Mouse (Mus musculus): ENCODE measurements around the gene Stmn1. TPM values are rescaled to one million over a fixed set of nuclear protein-coding genes. Genes with fewer than 3 reads are reported as not detected.
A peak's percentile ranks its signal among the peaks of the same experiment; 100 is the strongest.

Stmn1 gene
- polyA plus RNA-seq, 1 experiment from 2014 or later, result 947 TPM

DNA sequence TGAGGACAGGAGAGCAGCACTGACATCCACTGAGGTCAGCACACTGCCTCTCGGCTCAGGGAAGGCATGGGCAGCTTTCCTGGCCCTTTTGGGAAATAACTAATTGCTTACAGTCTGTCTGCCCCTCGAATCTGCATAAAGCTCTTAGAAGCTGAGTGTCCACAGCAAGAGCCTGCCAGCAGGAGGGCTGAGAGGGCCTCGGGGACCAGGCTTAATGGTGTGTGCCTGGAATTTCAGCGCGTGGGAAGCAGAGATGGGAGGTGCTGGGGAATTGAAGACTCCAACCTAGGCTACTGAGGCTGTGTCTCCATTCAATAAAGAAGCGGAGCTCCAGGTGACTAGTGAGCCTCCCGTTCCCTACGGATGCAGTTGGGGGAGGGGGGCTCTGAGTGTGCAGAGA, 6.1 kb downstream of the Stmn1 start:
- no peaks in the 10 kb centered on the region for H3K9me3 ChIP-seq (replicated peaks)
- H3K27me3 ChIP-seq, result no peaks in the 10 kb centered on the region
- 72% methylated on average over 8 of the region's 8 CpGs for WGBS
- peaks cover 48% of the 10 kb centered on the region for H3K36me3 ChIP-seq
- peaks cover 10% of the 10 kb centered on the region for H3K4me1 ChIP-seq (replicated peaks)
- H3K4me3 ChIP-seq, result no peak overlapping the region
- H3K27ac ChIP-seq, result no peak overlapping the region
- ATAC-seq (replicated peaks; ENCODE audit: insufficient number of reproducible peaks, insufficient read depth, low FRiP score, low read depth), result no peak
- no peak overlapping the region for H3K9ac ChIP-seq
- no peak overlapping the region for H3K4me2 ChIP-seq

DNA sequence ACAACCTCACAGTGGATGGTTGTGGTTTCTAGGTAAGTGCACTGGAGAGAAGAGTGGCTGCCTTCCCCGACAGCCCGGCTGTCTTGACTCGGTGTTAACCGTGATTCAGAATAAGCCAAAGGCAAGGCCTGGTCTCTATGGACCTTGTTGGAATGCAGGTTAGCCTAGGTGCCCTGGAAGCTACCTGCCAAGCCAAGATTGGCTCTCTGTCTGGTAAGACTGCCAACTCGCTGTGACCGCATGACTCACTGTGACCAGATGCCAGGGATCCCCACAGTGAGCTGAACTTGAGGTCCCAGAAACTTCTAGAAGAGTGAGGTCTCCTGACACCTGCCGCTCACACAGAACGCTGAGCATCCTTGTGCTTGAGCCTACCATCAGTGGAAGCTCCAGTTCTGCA, 8.8 kb downstream of the Stmn1 start:
- no peak for ATAC-seq (replicated peaks; ENCODE audit: insufficient number of reproducible peaks, insufficient read depth, low FRiP score, low read depth)
- H3K36me3 ChIP-seq, result peaks cover 37% of the 10 kb centered on the region

DNA sequence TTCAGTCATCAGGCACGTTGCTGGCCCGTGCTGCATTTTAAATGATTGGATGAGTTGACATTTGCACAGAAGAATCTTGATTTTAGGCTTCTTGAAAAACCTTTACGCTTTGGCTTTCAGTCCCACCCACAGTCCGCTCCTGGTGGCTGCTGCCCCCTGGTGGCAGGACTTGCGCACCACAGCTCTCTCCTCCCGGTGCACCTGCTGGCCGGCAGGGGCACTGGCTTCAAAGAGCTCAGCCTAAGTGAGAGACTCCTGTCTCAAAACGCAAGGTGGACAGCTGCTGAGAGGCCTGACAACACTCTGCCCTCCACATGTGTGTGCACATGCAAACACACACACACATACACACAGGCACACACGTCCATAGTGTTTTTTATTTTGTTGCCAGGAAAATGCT, 9.9 kb downstream of the Stmn1 start:
- 0 out of 2 replicates have a peak overlapping the region, but pooled peaks have one; percentile 27 for H3K9ac ChIP-seq
- H3K4me1 ChIP-seq (replicated peaks), result peaks cover 2% of the 10 kb centered on the region; the same call in 1 of the 2 replicates
- WGBS, result 3% methylated on average over 9 of the region's 9 CpGs
- no peak overlapping the region for H3K27ac ChIP-seq
- H3K9me3 ChIP-seq (replicated peaks), result no peaks in the 10 kb centered on the region
- H3K4me2 ChIP-seq, result no peak overlapping the region
- peak; percentile 33; the same call in 1 of the 2 replicates for ATAC-seq (replicated peaks; ENCODE audit: insufficient number of reproducible peaks, insufficient read depth, low FRiP score, low read depth)
- 0 out of 2 replicates have a peak, but pooled peaks cover 4% of the 10 kb centered on the region for H3K27me3 ChIP-seq
- H3K36me3 ChIP-seq, result peaks cover 26% of the 10 kb centered on the region
- no peak overlapping the region for H3K4me3 ChIP-seq

More for the DNA sequence above, 8.8 kb downstream of the Stmn1 start:
- no peak overlapping the region for H3K4me2 ChIP-seq
- H3K27me3 ChIP-seq, result no peaks in the 10 kb centered on the region
- H3K9me3 ChIP-seq (replicated peaks), result no peaks in the 10 kb centered on the region
- H3K4me3 ChIP-seq, result no peak overlapping the region
- WGBS, result 87% methylated on average over 8 of the region's 8 CpGs
- no peak overlapping the region for H3K27ac ChIP-seq
- H3K4me1 ChIP-seq (replicated peaks), result peaks cover 2% of the 10 kb centered on the region; the same call in 1 of the 2 replicates
- no peak overlapping the region for H3K9ac ChIP-seq

DNA sequence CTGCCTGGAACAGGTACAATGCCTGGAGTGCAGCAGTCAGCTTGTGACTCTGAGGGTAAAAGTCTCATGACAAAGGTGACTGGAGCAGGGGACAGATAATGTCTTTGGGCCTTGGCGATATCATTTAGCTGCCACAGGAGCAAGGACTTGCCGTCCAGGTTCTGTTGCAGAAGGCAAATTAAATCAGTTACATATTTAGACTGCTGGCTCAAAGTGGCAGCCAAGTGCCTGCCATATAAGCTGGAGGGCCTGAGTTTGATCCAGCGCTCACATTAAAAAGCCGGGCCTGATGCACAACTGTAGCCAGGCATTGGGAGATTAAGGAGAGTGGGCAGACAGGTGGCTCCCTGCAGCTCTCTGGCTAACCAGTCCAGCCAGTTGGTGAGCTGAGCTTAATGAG, 11.7 kb downstream of the Stmn1 start:
- Histone ChIP-seq H3K27ac (no peak overlapping the region), H3K27me3 (peaks cover 8% of the 10 kb centered on the region; the same call in 1 of the 2 replicates), H3K4me3 (no peak overlapping the region), H3K4me2 (no peak overlapping the region), H3K9ac (no peak overlapping the region), H3K4me1 (replicated peaks) (peaks cover 2% of the 10 kb centered on the region; the same call in 1 of the 2 replicates), H3K9me3 (replicated peaks) (no peaks in the 10 kb centered on the region), H3K36me3 (peaks cover 12% of the 10 kb centered on the region)
- WGBS, result 67% methylated on average over 4 of the region's 4 CpGs
- ATAC-seq (replicated peaks; ENCODE audit: insufficient number of reproducible peaks, insufficient read depth, low FRiP score, low read depth), result no peak

DNA sequence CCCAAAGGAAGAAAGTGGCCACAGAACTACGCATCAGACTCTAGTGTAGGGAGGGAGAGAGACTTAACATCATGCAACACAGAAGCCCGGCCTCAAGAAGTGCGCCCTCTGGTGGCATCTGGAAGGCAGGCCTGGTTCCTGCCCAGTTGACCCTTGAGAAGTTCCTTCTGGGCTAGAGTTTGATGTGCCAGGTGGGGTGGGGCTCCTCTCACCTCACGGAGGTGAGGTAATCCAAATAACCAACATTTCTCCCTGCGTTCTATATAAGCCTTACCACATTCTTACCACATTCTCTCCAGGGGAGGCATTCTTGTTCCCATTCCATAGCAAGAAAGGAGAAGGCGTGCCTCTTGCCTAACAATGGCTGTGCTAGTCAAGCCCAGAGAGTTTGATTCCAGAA, 12.7 kb downstream of the Stmn1 start:
- ATAC-seq (replicated peaks; ENCODE audit: insufficient number of reproducible peaks, insufficient read depth, low FRiP score, low read depth), result 0 out of 2 replicates have a peak, but pooled peaks have one; percentile 12
- no peak overlapping the region for H3K4me3 ChIP-seq
- H3K9ac ChIP-seq, result no peak overlapping the region
- no peaks in the 10 kb centered on the region for H3K9me3 ChIP-seq (replicated peaks)
- peaks cover 8% of the 10 kb centered on the region; the same call in 1 of the 2 replicates for H3K27me3 ChIP-seq
- WGBS, result 23% methylated on average over 6 of the region's 6 CpGs
- peaks cover 2% of the 10 kb centered on the region; the same call in 1 of the 2 replicates for H3K4me1 ChIP-seq (replicated peaks)
- H3K4me2 ChIP-seq, result no peak overlapping the region
- H3K27ac ChIP-seq, result no peak overlapping the region
- peaks cover 2% of the 10 kb centered on the region; the same call in 1 of the 2 replicates for H3K36me3 ChIP-seq

DNA sequence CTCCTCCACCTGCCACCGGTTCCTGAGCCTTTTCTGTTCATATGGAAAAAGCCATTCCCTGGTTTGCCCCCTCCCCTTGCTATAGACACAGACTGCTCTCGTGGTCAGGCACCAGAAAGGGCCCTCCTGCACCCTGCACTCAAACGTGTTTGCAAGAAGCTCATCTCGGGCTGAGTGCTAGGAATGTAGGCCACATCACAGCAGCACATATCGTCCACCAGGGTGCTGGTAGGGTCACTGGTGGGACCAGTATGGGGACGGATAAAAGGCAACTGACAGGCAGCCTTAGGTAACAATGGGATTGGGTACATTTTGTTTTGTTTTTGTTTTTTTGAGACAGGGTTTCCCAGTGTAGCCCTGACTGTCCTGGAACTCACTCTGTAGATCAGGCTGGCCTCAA, 13.2 kb downstream of the Stmn1 start:
- Histone ChIP-seq H3K9ac (no peak overlapping the region), H3K4me3 (no peak overlapping the region), H3K27me3 (peaks cover 8% of the 10 kb centered on the region; the same call in 1 of the 2 replicates), H3K9me3 (replicated peaks) (no peaks in the 10 kb centered on the region), H3K27ac (no peak overlapping the region), H3K4me1 (replicated peaks) (peaks cover 2% of the 10 kb centered on the region; the same call in 1 of the 2 replicates), H3K36me3 (no peaks in the 10 kb centered on the region), H3K4me2 (no peak overlapping the region)
- no peak for ATAC-seq (replicated peaks; ENCODE audit: insufficient number of reproducible peaks, insufficient read depth, low FRiP score, low read depth)
- 48% methylated on average over 6 of the region's 6 CpGs for WGBS

DNA sequence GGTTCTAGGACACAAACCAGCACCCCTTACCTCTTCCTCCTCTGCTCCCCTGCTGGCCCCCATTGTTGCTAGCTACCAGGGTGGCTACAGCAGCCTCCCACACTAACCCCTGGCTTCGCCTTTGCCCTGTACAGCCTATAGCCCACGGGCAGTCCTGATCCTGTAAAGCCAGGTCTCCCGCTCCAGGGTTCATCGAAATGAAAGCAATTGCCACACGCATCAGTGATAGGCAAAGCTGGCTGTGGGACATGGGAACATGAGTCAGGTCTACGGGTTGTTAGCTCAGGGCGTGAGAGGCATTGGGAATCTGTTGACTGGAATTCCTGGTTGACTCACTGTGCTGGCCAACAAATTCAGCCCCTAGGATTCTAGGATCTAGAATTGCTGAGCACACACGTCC, 14.3 kb downstream of the Stmn1 start:
- Histone ChIP-seq H3K4me1 (replicated peaks) (peaks cover 2% of the 10 kb centered on the region; the same call in 1 of the 2 replicates), H3K9me3 (replicated peaks) (no peaks in the 10 kb centered on the region), H3K9ac (no peak overlapping the region), H3K36me3 (no peaks in the 10 kb centered on the region), H3K27ac (no peak overlapping the region), H3K27me3 (peaks cover 8% of the 10 kb centered on the region; the same call in 1 of the 2 replicates), H3K4me3 (no peak overlapping the region), H3K4me2 (no peak overlapping the region)
- 73% methylated on average over 8 of the region's 8 CpGs for WGBS
- ATAC-seq (replicated peaks; ENCODE audit: insufficient number of reproducible peaks, insufficient read depth, low FRiP score, low read depth), result no peak

DNA sequence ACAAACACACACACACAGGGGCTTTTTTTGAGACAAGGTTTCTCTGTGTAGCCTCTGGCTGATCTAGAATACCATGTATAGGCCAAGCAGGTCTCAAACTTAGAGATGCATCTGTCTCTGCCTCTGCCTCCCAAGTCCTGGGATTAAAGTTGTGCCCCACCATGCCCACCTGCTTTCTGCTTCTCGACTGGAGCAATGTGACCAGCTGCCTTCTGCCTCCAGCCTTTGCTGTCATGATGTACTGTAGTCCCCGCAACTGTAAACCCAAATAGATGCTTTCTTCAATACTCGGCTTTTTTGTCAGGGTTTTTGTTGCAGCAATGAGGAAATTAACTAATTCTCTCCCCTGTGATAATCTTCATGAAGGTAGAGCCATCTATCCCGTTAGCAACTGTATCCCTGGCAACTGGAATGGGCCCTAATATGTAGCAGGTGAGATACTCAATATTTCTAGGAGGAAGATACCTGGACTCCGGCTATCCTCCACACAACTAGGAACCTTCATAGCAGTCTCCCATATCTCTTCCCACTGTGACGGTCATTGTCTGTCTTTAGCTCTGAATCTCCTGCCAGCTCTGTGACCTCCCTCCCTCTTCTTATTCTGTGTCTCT, 15.1 kb downstream of the Stmn1 start:
- no peak overlapping the region for H3K9ac ChIP-seq
- no peak for ATAC-seq (replicated peaks; ENCODE audit: insufficient number of reproducible peaks, insufficient read depth, low FRiP score, low read depth)
- H3K4me3 ChIP-seq, result no peak overlapping the region
- peaks cover 8% of the 10 kb centered on the region; the same call in 1 of the 2 replicates for H3K27me3 ChIP-seq
- no peaks in the 10 kb centered on the region for H3K36me3 ChIP-seq
- 66% methylated on average over 6 of the region's 6 CpGs for WGBS
- H3K27ac ChIP-seq, result no peak overlapping the region
- no peaks in the 10 kb centered on the region for H3K4me1 ChIP-seq (replicated peaks)
- no peak overlapping the region for H3K4me2 ChIP-seq
- no peaks in the 10 kb centered on the region for H3K9me3 ChIP-seq (replicated peaks)

DNA sequence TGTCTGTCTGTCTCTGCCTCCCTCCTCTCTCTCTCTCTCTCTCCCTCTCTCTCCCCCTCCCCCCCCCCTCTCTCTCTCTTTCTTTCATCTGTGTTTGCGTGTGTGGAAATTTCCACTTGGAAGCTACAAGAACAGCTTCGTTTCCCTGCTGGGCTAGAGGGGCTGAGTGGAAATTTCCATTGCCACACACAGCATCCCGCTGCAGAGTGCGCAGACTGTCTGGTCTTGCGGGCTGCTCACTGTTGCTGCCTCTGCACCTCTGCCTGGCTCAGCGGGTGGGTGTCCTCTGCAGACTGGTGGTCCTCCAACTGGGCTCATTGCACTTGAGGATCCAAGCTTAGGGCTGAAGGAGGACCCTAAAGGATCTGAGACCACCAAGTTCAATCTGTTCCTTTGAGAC, 15.6 kb downstream of the Stmn1 start:
- peaks cover 8% of the 10 kb centered on the region; the same call in 1 of the 2 replicates for H3K27me3 ChIP-seq
- H3K36me3 ChIP-seq, result no peaks in the 10 kb centered on the region
- 34% methylated on average over 6 of the region's 6 CpGs for WGBS
- 0 out of 2 replicates have a peak, but pooled peaks have one; percentile 48 for ATAC-seq (replicated peaks; ENCODE audit: insufficient number of reproducible peaks, insufficient read depth, low FRiP score, low read depth)
- no peaks in the 10 kb centered on the region for H3K4me1 ChIP-seq (replicated peaks)
- no peak overlapping the region for H3K27ac ChIP-seq
- H3K9me3 ChIP-seq (replicated peaks), result no peaks in the 10 kb centered on the region
- H3K9ac ChIP-seq, result no peak overlapping the region
- H3K4me2 ChIP-seq, result no peak overlapping the region
- no peak overlapping the region for H3K4me3 ChIP-seq

DNA sequence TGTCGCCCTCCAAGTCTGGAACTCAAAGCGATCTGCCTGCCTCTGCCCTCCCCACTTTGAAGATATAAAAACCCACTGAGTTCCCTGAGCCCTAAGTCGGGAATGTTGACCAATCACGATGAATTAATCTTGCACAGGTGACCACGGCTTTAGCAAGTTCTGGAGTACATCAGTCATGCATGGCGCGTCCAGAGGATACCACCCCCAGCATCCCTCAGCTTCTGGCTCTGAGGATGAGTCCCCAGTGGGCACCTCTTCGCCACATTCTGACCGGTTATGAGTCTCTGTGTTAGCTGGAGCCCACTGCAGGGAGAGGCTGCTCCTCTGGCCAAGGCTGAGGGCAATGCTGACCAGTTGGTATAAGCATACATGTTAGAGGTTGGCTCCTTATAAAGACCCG, 16.1 kb downstream of the Stmn1 start:
- Histone ChIP-seq H3K27ac (no peak overlapping the region), H3K9me3 (replicated peaks) (no peaks in the 10 kb centered on the region), H3K27me3 (peaks cover 8% of the 10 kb centered on the region; the same call in 1 of the 2 replicates), H3K4me2 (no peak overlapping the region), H3K4me3 (no peak overlapping the region), H3K9ac (no peak overlapping the region), H3K36me3 (no peaks in the 10 kb centered on the region), H3K4me1 (replicated peaks) (no peaks in the 10 kb centered on the region)
- no peak for ATAC-seq (replicated peaks; ENCODE audit: insufficient number of reproducible peaks, insufficient read depth, low FRiP score, low read depth)
- 80% methylated on average over 10 of the region's 10 CpGs for WGBS

DNA sequence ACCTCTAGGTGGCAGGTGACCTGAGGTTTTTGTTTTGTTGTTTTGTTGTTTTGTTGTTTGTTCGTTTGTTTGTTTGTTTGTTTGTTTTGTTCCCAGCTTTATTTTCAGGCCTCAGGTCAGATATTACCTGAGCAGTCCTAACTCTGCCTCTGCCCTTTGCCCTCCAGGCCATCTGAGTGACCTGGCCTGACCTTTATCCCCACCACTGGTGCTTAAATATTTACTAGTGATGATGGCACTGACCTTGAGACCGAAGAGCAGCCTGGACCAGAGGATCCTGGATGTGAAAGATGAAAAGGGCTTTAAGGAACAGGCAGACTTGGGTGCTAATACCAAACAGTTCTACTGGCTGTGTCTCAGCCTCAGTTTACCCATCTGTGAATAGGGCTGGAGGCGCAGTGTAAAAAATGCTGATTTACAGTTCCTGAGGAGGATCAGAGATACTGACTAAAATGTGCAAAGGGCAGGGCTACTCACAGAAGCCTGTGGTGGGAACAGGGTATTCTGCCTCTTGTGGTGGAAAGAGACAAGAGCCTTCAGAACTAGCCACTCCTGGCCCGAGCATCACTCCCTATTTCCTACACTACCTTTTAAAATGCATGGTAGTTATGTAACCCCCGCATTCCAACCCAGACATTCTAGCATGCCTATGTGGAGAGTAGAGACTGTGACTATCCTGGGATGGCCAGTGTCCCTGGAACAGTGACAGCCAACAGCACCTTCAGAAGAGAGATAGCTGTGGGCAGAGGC, 17.2 kb downstream of the Stmn1 start:
- no peak for ATAC-seq (replicated peaks; ENCODE audit: insufficient number of reproducible peaks, insufficient read depth, low FRiP score, low read depth)
- H3K9me3 ChIP-seq (replicated peaks), result no peaks in the 10 kb centered on the region
- 76% methylated on average over 5 of the region's 5 CpGs for WGBS
- H3K27me3 ChIP-seq, result peaks cover 8% of the 10 kb centered on the region; the same call in 1 of the 2 replicates
- H3K4me2 ChIP-seq, result no peak overlapping the region
- H3K4me1 ChIP-seq (replicated peaks), result no peaks in the 10 kb centered on the region
- no peak overlapping the region for H3K9ac ChIP-seq
- H3K4me3 ChIP-seq, result no peak overlapping the region
- H3K27ac ChIP-seq, result no peak overlapping the region
- H3K36me3 ChIP-seq, result no peaks in the 10 kb centered on the region

Measured in heart, embryonic 15.5 days (tissue).